Mouse (Mus musculus) neural tube, embryonic 14.5 days (tissue): ENCODE results near the gene Zfp358. TPM values are rescaled to one million over a fixed set of nuclear protein-coding genes. Genes with fewer than 3 reads are reported as not detected.

Experiments
- ATAC-seq: fragments of 200-750 bp; cut with Nextera tagmentation; 2 replicates; pipeline ENCODE4 v1.8.0; 2017; ENCODE audit warnings: low read depth, mild to moderate bottlenecking, moderate TSS enrichment, moderate library complexity
- H3K27ac ChIP-seq: fragments of 300-500 bp; sonication (generic); 2 replicates; pipeline ENCODE4 v1.5.1; 2014; ENCODE audit warnings: low read depth, mild to moderate bottlenecking, control low read depth, low read length, moderate library complexity, mixed read lengths
- H3K27me3 ChIP-seq: fragments of 300-500 bp; sonication (generic); 2 replicates; pipeline ENCODE4 v1.6.1; 2014; ENCODE audit warnings: low read length; ENCODE audit not compliant: control insufficient read depth, insufficient read depth
- H3K36me3 ChIP-seq: fragments of 300-500 bp; sonication (generic); 2 replicates; pipeline ENCODE4 v1.6.1; 2014; ENCODE audit warnings: low read length, mixed read lengths; ENCODE audit not compliant: control insufficient read depth, insufficient read depth
- H3K4me1 ChIP-seq: fragments of 300-500 bp; sonication (generic); 2 replicates; pipeline ENCODE4 v1.6.1; 2014; ENCODE audit warnings: low read length; ENCODE audit not compliant: control insufficient read depth, insufficient read depth
- H3K4me2 ChIP-seq: fragments of 300-500 bp; sonication (generic); 2 replicates; pipeline ENCODE4 v1.6.1; 2014; ENCODE audit warnings: mild to moderate bottlenecking, low read depth, low read length, control low read depth
- H3K4me3 ChIP-seq: fragments of 300-500 bp; sonication (generic); 2 replicates; pipeline ENCODE4 v1.5.1; 2014; ENCODE audit warnings: low read depth, low read length, control low read depth, mixed read lengths
- H3K9ac ChIP-seq: fragments of 300-500 bp; sonication (generic); replicated peaks from 2 replicates; pipeline ENCODE4 v1.6.1; 2014; ENCODE audit warnings: low read depth, mild to moderate bottlenecking, control low read depth, low read length, mixed read lengths
- H3K9me3 ChIP-seq: fragments of 300-500 bp; sonication (generic); 2 replicates; pipeline ENCODE4 v1.6.1; 2016; ENCODE audit warnings: low read length; ENCODE audit not compliant: control insufficient read depth
- WGBS: fragments of 180-500 bp; shearing (Covaris S2); extraction: QIAGEN DNeasy Blood & Tissue Kit; methylation state at CpG from one replicate; pipeline ENCODE4 v1.1.7; 2014; 5-methylcytosine and 5-hydroxymethylcytosine counted together
- polyA plus RNA-seq: library from polyadenylated mRNA; unstranded; fragments of >200 nt; fragmentation: Nextera tagmentation; extraction: Ambion mirVana; gene quantifications from 2 replicates; pipeline ENCODE4 v1.2.1, GENCODE M21; 2014

Zfp358 gene
- polyA plus RNA-seq, 1 experiment from 2014 or later, result 43.5 TPM

- Histone ChIP-seq H3K36me3 (peaks cover 32% of the 10 kb centered on the region), H3K4me1 (no peaks in the 10 kb centered on the region), H3K27me3 (no peaks in the 10 kb centered on the region), H3K9ac (no peak overlapping the region), H3K9me3 (no peaks in the 10 kb centered on the region), H3K27ac (no peak overlapping the region), H3K4me3 (no peak overlapping the region), H3K4me2 (no peak overlapping the region)
- 94% methylated on average over 9 of the region's 9 CpGs for WGBS
- no peak for ATAC-seq
Measured at GRCm38 (mm10) chr8:3536940-3537339, 44.0 kb downstream of the Zfp358 start.

DNA sequence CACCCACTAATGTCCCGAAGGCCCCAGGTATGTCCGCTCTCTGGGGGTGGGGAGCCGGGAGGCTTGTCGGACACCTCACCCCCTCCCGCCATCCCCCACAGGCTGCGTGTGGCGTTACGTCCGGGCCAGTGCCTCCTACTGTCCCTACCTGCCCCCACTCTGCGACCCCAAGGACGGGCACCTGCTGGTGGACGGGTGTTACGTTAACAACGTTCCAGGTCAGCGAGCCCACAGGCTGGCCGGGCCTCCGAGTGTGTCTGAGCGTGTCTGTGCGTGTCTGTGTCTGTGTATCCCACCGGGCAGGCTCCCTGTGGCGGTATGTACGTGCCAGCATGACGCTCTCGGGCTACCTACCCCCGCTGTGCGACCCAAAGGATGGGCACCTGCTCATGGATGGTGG, 44.7 kb downstream of the Zfp358 start:
- Histone ChIP-seq H3K9ac (no peak overlapping the region), H3K4me1 (no peaks in the 10 kb centered on the region), H3K4me3 (no peak overlapping the region), H3K36me3 (peaks cover 34% of the 10 kb centered on the region), H3K4me2 (no peak overlapping the region), H3K27me3 (no peaks in the 10 kb centered on the region), H3K9me3 (no peaks in the 10 kb centered on the region), H3K27ac (no peak overlapping the region)
- no peak for ATAC-seq
- WGBS, result 94% methylated on average over 26 of the region's 26 CpGs

GRCm38 (mm10) chr8:3539146-3539545, 46.2 kb downstream of the Zfp358 start:
- Histone ChIP-seq H3K9me3 (no peaks in the 10 kb centered on the region), H3K4me2 (no peak overlapping the region), H3K36me3 (peaks cover 37% of the 10 kb centered on the region), H3K27me3 (no peaks in the 10 kb centered on the region), H3K4me1 (no peaks in the 10 kb centered on the region), H3K9ac (no peak overlapping the region), H3K4me3 (no peak overlapping the region), H3K27ac (no peak overlapping the region)
- 91% methylated on average over 7 of the region's 7 CpGs for WGBS
- ATAC-seq, result no peak

GRCm38 (mm10) chr8:3540076-3540475, 47.1 kb downstream of the Zfp358 start:
- no peak overlapping the region for H3K4me2 ChIP-seq
- no peak overlapping the region for H3K4me3 ChIP-seq
- no peak for ATAC-seq
- H3K9me3 ChIP-seq, result no peaks in the 10 kb centered on the region
- H3K4me1 ChIP-seq, result no peaks in the 10 kb centered on the region
- H3K36me3 ChIP-seq, result peaks cover 43% of the 10 kb centered on the region
- WGBS, result 96% methylated on average over 4 of the region's 4 CpGs
- H3K27ac ChIP-seq, result no peak overlapping the region
- no peaks in the 10 kb centered on the region for H3K27me3 ChIP-seq
- H3K9ac ChIP-seq, result no peak overlapping the region

- Histone ChIP-seq H3K9me3 (no peaks in the 10 kb centered on the region), H3K27ac (no peak overlapping the region), H3K4me1 (no peaks in the 10 kb centered on the region), H3K4me3 (no peak overlapping the region), H3K9ac (no peak overlapping the region), H3K36me3 (peaks cover 18% of the 10 kb centered on the region), H3K4me2 (no peak overlapping the region), H3K27me3 (no peaks in the 10 kb centered on the region)
- no peak for ATAC-seq
- 91% methylated on average over 2 of the region's 2 CpGs for WGBS
Measured at GRCm38 (mm10) chr8:3546511-3546910, 53.6 kb downstream of the Zfp358 start.

Other genes starting within 250 kb of the Zfp358 start
- gene Insr, start 213.5 kb upstream of the Zfp358 start, polyA plus RNA-seq, result 56.5 and 67.2 TPM in 2 replicates
- gene A430078G23Rik, start 139.7 kb upstream of the Zfp358 start, polyA plus RNA-seq, result not detected in 2 replicates
- gene Arhgef18, start 100.1 kb upstream of the Zfp358 start, polyA plus RNA-seq, result 11.4 and 12.3 TPM in 2 replicates
- 2.6 TPM in 2 replicates for gene Pex11g, start 25.5 kb upstream of the Zfp358 start, polyA plus RNA-seq
- gene Tex45, start 22.3 kb upstream of the Zfp358 start, polyA plus RNA-seq, result 0.35 and 0.66 TPM in 2 replicates
- 64.9 and 86.5 TPM in 2 replicates for gene Mcoln1, start 7.3 kb downstream of the Zfp358 start, polyA plus RNA-seq
- 33.5 and 38.0 TPM in 2 replicates for gene Pnpla6, start 22.2 kb downstream of the Zfp358 start, polyA plus RNA-seq
- gene C330021F23Rik, start 74.9 kb downstream of the Zfp358 start, polyA plus RNA-seq, result 0.60 TPM in 1 of 2 replicates, not detected in the other
- 51.3 and 52.9 TPM in 2 replicates for gene Camsap3, start 94.2 kb downstream of the Zfp358 start, polyA plus RNA-seq
- gene Xab2, start 128.2 kb downstream of the Zfp358 start, polyA plus RNA-seq, result 48.0 and 48.5 TPM in 2 replicates
- gene Pet100, start 128.4 kb downstream of the Zfp358 start, polyA plus RNA-seq, result 81.2 and 89.1 TPM in 2 replicates
- 0.18 and 0.29 TPM in 2 replicates for gene Pcp2, start 132.4 kb downstream of the Zfp358 start, polyA plus RNA-seq
- gene Stxbp2, start 137.8 kb downstream of the Zfp358 start, polyA plus RNA-seq, result 33.7 and 40.4 TPM in 2 replicates
- gene Retn, start 162.6 kb downstream of the Zfp358 start, polyA plus RNA-seq, result 0.54 and 0.63 TPM in 2 replicates
- 0.27 TPM in 1 of 2 replicates, not detected in the other for gene Mcemp1, start 172.6 kb downstream of the Zfp358 start, polyA plus RNA-seq
- gene Fcor, start 179.2 kb downstream of the Zfp358 start, polyA plus RNA-seq, result 14.2 and 27.6 TPM in 2 replicates
- 41.4 and 48.4 TPM in 2 replicates for gene Trappc5, start 183.2 kb downstream of the Zfp358 start, polyA plus RNA-seq
- gene Fcer2a, start 201.0 kb downstream of the Zfp358 start, polyA plus RNA-seq, result 0.15 and 0.28 TPM in 2 replicates
- gene Clec4g, start 227.5 kb downstream of the Zfp358 start, polyA plus RNA-seq, result not detected in 2 replicates